Mouse (Mus musculus): Measurements from ENCODE around the gene Ube3b. TPM values are rescaled to one million over a fixed set of nuclear protein-coding genes. Genes with fewer than 3 reads are reported as not detected.

The Ube3b gene
- total and polyA plus RNA-seq, 2 experiments, result 15.8 to 52.3 TPM

DNA sequence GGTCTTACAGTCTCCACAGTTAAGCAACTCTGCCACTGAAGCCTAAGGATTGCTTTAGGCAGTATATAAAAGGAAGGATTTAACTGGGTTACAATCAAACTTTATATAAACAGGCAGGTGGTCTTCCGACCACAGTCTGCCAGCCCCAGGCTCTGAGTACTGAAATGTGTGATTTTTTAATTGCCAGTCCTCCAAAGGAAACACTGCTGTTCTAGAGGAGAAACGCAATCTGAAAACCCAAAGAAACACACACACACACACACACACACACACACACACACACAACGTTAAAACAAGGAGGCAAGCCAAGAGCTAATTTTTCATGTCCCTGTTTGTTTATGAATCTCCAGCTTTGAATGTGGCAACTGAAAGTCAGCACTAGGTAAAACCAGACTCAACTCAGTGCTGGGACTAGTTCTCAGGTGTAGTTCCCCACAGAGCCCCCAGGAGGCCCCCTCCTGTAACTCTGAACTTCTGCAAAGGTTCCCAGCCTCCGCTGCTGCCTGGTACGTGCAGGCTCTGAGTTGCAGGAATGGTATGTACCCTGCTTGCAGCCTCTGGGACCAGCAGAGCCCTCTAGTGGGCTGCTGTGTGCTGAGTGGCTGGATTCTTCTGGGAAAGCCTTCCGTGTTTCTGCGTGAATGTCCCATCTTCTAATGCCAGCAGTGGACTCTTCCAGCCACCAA is 24.0 kb upstream of the Ube3b start:
- Histone ChIP-seq H3K79me2 (ENCODE audit: control insufficient read depth, insufficient read depth, low read length) (no peaks in the 10 kb centered on the region), H3K9ac (ENCODE audit: low read depth, low read length) (no peak overlapping the region), H3K4me1 (ENCODE audit: control insufficient read depth, insufficient read depth, low read length) (no peaks in the 10 kb centered on the region), H3K27me3 (ENCODE audit: control insufficient read depth, insufficient read depth, low read length) (no peaks in the 10 kb centered on the region), H3K36me3 (ENCODE audit: control insufficient read depth, insufficient read depth, low read length) (no peaks in the 10 kb centered on the region), H3K4me3 (ENCODE audit: insufficient read depth, low read depth, low read length) (no peak overlapping the region), H3K27ac (replicated peaks; ENCODE audit: insufficient read depth, low read depth, low read length) (no peak overlapping the region)
- 25% methylated on average over 7 of the region's 7 CpGs for WGBS
- peak; percentile 30 for DNase-seq (ENCODE audit: extremely low read depth, low read depth, low spot score)
- TF ChIP-seq POLR2A (IDR thresholded peaks at IDR 0.05; ENCODE audit: extremely low read depth, insufficient read depth, low read length), result no peak
- TF ChIP-seq CTCF (IDR thresholded peaks at IDR 0.05; ENCODE audit: low read depth, low read length), result peak; percentile 73

GRCm38 (mm10) chr5:114356936-114357751 is 23.3 kb upstream of the Ube3b start:
- no peaks in the 10 kb centered on the region for H3K4me1 ChIP-seq (ENCODE audit: control insufficient read depth, insufficient read depth, low read length)
- no peak overlapping the region for H3K4me3 ChIP-seq (ENCODE audit: insufficient read depth, low read depth, low read length)
- no peak overlapping the region for H3K9ac ChIP-seq (ENCODE audit: low read depth, low read length)
- no peaks in the 10 kb centered on the region for H3K27me3 ChIP-seq (ENCODE audit: control insufficient read depth, insufficient read depth, low read length)
- DNase-seq (ENCODE audit: extremely low read depth, low read depth, low spot score), result no peak
- H3K79me2 ChIP-seq (ENCODE audit: control insufficient read depth, insufficient read depth, low read length), result no peaks in the 10 kb centered on the region
- TF ChIP-seq POLR2A (IDR thresholded peaks at IDR 0.05; ENCODE audit: extremely low read depth, insufficient read depth, low read length) (no peak), CTCF (IDR thresholded peaks at IDR 0.05; ENCODE audit: low read depth, low read length) (no peak)
- no peaks in the 10 kb centered on the region for H3K36me3 ChIP-seq (ENCODE audit: control insufficient read depth, insufficient read depth, low read length)
- WGBS, result 50% methylated on average over 23 of the region's 23 CpGs
- no peak overlapping the region for H3K27ac ChIP-seq (replicated peaks; ENCODE audit: insufficient read depth, low read depth, low read length)

DNA sequence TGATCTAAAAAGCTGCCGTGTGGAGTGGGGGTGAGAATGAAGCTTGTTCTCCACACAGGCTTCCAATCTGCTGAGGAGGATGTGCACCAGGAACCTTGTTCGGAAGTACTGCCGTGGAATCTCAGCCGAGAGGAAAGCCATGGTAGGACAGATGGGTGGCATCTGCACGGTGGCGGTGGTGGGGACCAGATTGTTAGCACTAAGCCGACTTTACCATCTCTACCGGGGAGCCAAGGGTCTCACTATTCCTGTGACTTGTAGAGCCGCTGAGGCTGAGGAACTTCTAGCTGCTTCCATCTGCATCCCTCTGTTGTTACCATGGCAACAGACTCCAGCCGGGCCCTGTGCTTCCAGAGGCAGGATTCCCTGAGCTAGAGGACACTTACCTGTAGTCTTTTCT is 21.6 kb upstream of the Ube3b start:
- WGBS, result 86% methylated on average over 10 of the region's 10 CpGs
- Histone ChIP-seq H3K27me3 (ENCODE audit: control insufficient read depth, insufficient read depth, low read length) (no peaks in the 10 kb centered on the region), H3K36me3 (ENCODE audit: control insufficient read depth, insufficient read depth, low read length) (no peaks in the 10 kb centered on the region), H3K9ac (ENCODE audit: low read depth, low read length) (no peak overlapping the region), H3K4me3 (ENCODE audit: insufficient read depth, low read depth, low read length) (no peak overlapping the region), H3K4me1 (ENCODE audit: control insufficient read depth, insufficient read depth, low read length) (no peaks in the 10 kb centered on the region), H3K79me2 (ENCODE audit: control insufficient read depth, insufficient read depth, low read length) (no peaks in the 10 kb centered on the region), H3K27ac (replicated peaks; ENCODE audit: insufficient read depth, low read depth, low read length) (no peak overlapping the region)
- no peak for DNase-seq (ENCODE audit: extremely low read depth, low read depth, low spot score)
- TF ChIP-seq POLR2A (IDR thresholded peaks at IDR 0.05; ENCODE audit: extremely low read depth, insufficient read depth, low read length), result no peak
- TF ChIP-seq CTCF (IDR thresholded peaks at IDR 0.05; ENCODE audit: low read depth, low read length), result no peak

DNA sequence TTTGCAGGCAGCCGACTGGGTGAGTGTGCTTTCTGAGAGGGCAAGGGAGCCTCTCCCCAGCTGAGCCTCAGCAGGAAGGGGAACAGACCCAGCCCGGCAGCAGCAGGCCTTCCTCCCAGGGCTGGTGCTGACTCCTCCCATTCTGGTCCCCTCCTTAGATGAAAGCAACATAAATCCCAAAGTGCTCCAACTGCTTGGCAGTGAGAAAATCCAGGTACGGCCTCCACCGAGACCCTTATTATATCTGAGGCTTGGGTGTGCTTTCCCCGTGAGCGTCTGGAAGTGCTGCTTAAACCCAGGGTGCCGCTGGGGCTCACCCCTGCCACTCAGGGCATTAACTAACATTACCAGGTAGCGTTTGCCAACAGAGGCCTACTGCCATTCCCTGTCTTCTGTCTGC is 20.8 kb upstream of the Ube3b start:
- H3K27me3 ChIP-seq (ENCODE audit: control insufficient read depth, insufficient read depth, low read length), result no peaks in the 10 kb centered on the region
- no peaks in the 10 kb centered on the region for H3K4me1 ChIP-seq (ENCODE audit: control insufficient read depth, insufficient read depth, low read length)
- no peak overlapping the region for H3K27ac ChIP-seq (replicated peaks; ENCODE audit: insufficient read depth, low read depth, low read length)
- no peak overlapping the region for H3K4me3 ChIP-seq (ENCODE audit: insufficient read depth, low read depth, low read length)
- no peak overlapping the region for H3K9ac ChIP-seq (ENCODE audit: low read depth, low read length)
- H3K36me3 ChIP-seq (ENCODE audit: control insufficient read depth, insufficient read depth, low read length), result no peaks in the 10 kb centered on the region
- TF ChIP-seq POLR2A (IDR thresholded peaks at IDR 0.05; ENCODE audit: extremely low read depth, insufficient read depth, low read length), result no peak
- no peak for TF ChIP-seq CTCF (IDR thresholded peaks at IDR 0.05; ENCODE audit: low read depth, low read length)
- no peak for DNase-seq (ENCODE audit: extremely low read depth, low read depth, low spot score)
- WGBS, result 86% methylated on average over 8 of the region's 8 CpGs
- H3K79me2 ChIP-seq (ENCODE audit: control insufficient read depth, insufficient read depth, low read length), result no peaks in the 10 kb centered on the region

DNA sequence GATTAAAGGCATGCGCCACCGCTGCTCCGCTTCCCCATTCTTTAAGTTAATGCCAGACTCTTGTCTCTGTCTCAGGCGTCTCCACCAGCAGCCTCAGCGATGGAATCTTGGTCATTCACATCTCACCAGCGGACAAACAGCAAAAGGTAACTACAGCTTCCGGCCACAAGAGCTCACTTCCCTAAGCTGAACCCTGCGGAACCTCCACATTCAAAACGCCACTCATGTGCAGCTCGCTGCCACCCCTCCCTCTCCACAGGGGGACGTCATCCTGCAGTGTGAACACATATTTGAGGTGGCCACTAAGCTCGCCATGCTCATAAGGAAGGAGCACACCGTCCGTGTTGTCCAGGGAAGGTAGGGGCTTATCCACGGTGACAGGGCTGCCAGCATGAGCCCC is 19.4 kb upstream of the Ube3b start:
- Histone ChIP-seq H3K27me3 (ENCODE audit: control insufficient read depth, insufficient read depth, low read length) (no peaks in the 10 kb centered on the region), H3K4me3 (ENCODE audit: insufficient read depth, low read depth, low read length) (no peak overlapping the region), H3K9ac (ENCODE audit: low read depth, low read length) (no peak overlapping the region), H3K27ac (replicated peaks; ENCODE audit: insufficient read depth, low read depth, low read length) (no peak overlapping the region), H3K79me2 (ENCODE audit: control insufficient read depth, insufficient read depth, low read length) (no peaks in the 10 kb centered on the region), H3K36me3 (ENCODE audit: control insufficient read depth, insufficient read depth, low read length) (no peaks in the 10 kb centered on the region), H3K4me1 (ENCODE audit: control insufficient read depth, insufficient read depth, low read length) (no peaks in the 10 kb centered on the region)
- TF ChIP-seq CTCF (IDR thresholded peaks at IDR 0.05; ENCODE audit: low read depth, low read length) (no peak), POLR2A (IDR thresholded peaks at IDR 0.05; ENCODE audit: extremely low read depth, insufficient read depth, low read length) (no peak)
- no peak for DNase-seq (ENCODE audit: extremely low read depth, low read depth, low spot score)
- WGBS, result 92% methylated on average over 15 of the region's 15 CpGs
